Mouse (Mus musculus): ENCODE measurements at regions not wholly inside any gene's neighbourhood (a gene's known extent, or its start where the extent isn't known, plus 50 kb on each side); places are given as distances from the start of the nearest gene placed in this dataset.
A peak's percentile ranks its signal among the peaks of the same experiment; 100 is the strongest.

DNA sequence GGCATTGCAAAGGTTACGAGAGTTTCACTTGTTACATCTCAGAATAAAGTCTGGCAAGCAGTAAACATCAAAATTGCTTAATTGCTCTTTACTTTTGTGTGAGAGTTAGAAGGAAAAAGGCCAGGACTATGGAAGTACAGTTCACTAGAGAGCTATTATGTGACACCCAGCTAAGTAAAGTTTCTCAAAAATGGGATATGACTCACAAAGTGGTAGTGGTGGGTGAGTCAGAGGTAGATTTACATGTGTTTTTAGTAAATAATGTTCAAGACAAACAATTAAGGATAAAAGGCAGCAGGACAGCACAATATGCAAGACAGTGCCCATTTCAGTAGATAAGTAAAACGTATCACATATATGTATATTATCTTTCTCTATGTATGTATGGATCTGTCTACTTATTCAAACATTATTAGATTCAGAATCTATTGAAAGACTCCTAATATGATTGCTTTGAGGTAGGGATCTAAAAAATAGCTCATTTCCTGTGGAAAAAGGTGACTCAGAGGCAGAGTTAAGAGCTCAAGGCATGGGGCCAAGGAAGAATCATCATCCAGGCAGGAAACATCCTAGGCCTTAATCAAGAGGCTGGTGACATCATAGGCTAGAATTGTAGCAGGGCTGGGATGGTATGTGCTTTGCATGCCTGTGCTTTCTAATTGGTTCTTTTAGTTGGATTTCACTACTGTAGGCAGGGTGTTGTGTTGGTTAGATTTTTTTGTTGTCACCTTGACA is 211.2 kb downstream of the C1d start:
- 84% methylated on average over 2 of the region's 2 CpGs for WGBS
- H3K4me1 ChIP-seq, result no peaks in the 10 kb centered on the region
- H3K4me2 ChIP-seq (replicated peaks), result no peak overlapping the region
- peaks cover 10% of the 10 kb centered on the region for H3K27me3 ChIP-seq
- H3K9me3 ChIP-seq, result no peaks in the 10 kb centered on the region
- no peak for ATAC-seq (ENCODE audit: low FRiP score, low read depth)
- H3K36me3 ChIP-seq, result no peaks in the 10 kb centered on the region
- H3K9ac ChIP-seq, result no peak overlapping the region
- H3K4me3 ChIP-seq, result no peak overlapping the region
- no peak overlapping the region for H3K27ac ChIP-seq

DNA sequence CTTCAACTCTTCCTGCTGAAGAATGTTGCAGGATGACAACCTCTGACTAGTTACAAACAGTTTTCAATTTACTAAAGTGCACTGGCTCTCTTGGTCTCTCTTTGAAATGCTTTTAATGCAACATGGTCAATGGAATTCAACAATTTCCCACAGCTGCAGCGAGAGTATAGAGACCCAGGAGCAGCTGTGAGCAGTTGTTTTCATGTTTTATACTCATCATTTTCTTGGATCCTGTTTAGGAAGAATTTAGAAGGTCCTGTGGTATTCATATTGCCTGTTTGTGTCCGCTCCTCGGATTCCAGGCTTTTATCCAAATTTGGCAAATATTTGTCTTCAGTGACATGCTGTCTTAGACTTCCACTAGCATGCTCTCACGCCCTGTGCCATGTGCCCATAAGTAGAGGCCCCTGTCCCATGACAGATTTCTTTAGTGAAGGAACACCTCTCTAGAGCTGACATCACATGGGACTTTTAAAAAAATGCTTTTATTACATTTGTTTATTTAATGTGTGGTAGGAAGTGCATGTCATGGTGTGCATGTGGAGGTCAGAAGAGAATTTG is 224.1 kb downstream of the C1d start:
- ATAC-seq (ENCODE audit: low FRiP score, low read depth), result no peak

DNA sequence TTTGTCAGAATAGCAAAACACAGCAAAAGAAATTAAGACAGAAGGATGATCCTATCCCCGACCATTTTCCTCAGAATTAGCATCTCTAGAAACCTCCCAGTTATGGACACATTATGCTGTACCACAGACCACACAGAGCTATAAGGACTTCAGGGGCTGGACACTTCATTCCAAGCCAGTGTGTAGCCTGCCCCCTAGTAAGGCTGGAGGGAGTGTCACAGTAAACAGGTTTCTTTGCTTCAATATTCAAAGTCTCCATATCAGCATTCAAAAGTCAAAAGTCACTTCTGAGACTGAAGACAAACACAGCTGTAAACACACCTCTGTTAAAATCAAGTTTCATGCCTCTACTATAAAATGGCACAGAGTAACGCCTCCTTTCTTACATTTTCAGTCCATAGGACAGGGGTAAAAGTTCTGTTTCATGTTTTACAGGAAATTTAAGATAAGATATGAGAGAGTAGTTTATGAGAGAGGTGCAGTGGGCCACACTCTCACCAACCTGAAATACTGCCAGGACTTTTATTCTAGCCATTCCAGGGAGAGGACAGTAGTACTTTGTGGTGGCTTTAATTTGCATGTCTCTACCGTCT is 226.6 kb downstream of the C1d start:
- no peak overlapping the region for H3K9ac ChIP-seq
- H3K4me1 ChIP-seq, result no peaks in the 10 kb centered on the region
- no peaks in the 10 kb centered on the region for H3K27me3 ChIP-seq
- no peaks in the 10 kb centered on the region for H3K36me3 ChIP-seq
- no peaks in the 10 kb centered on the region for H3K9me3 ChIP-seq
- ATAC-seq (ENCODE audit: low FRiP score, low read depth), result no peak
- H3K4me2 ChIP-seq (replicated peaks), result no peak overlapping the region
- 72% methylated on average over 3 of the region's 3 CpGs for WGBS
- no peak overlapping the region for H3K27ac ChIP-seq
- H3K4me3 ChIP-seq, result no peak overlapping the region

More for the DNA sequence above, 224.1 kb downstream of the C1d start:
- H3K27me3 ChIP-seq, result no peaks in the 10 kb centered on the region
- no peak overlapping the region for H3K9ac ChIP-seq
- no peaks in the 10 kb centered on the region for H3K36me3 ChIP-seq
- H3K4me2 ChIP-seq (replicated peaks), result no peak overlapping the region
- no peaks in the 10 kb centered on the region for H3K4me1 ChIP-seq
- WGBS, result 68% methylated on average over 4 of the region's 4 CpGs
- H3K27ac ChIP-seq, result no peak overlapping the region
- H3K4me3 ChIP-seq, result no peak overlapping the region
- H3K9me3 ChIP-seq, result no peaks in the 10 kb centered on the region

DNA sequence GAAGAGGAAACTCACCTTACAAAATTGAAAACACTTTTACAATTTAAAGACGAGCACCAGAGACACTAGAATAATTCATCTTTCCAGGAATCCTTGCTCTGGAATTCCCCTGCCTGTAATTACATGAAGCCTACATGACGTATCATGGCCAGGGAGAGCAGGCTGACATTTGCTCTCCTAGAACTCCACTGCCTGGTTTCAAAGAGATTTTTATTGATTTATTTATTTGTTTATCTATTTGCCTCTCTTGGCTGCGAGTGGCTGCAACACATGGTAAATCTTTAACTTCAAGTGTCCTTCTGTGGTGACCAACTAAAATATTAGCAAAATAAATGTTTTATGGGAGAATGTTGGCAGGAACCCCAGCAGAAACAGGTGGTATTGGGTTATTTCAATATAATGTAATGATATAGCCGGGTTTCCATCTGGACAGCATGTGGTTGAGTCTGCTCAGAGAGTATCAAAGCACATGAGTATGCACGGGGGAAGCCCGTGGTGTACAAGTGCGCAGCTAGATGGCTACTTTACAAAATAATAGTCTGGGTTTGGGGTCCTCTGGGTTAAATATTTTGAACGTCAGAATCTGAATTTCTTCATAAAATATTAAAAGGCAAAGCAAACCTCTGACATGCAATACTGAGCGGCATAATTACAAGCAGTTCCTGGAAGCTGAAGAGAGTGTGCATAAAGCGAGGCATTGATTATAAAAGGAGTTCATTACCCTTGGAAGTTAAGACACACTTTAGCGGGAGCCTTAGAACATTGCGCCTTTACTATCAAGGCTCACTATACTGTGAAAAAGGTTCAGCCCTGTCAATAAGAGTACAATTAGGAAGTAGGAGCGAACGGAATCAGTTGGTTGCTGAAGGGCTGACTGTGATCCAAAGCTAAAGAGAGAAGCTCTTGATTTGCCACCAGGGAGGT is 244.0 kb downstream of the C1d start:
- ATAC-seq (ENCODE audit: low FRiP score, low read depth), result peak; percentile 98
- H3K9me3 ChIP-seq, result no peaks in the 10 kb centered on the region
- H3K36me3 ChIP-seq, result no peaks in the 10 kb centered on the region
- peaks cover 7% of the 10 kb centered on the region; the same call in 1 of the 2 replicates for H3K27me3 ChIP-seq
- H3K9ac ChIP-seq, result no peak overlapping the region
- peaks cover 17% of the 10 kb centered on the region for H3K4me1 ChIP-seq
- H3K4me3 ChIP-seq, result no peak overlapping the region
- no peak overlapping the region for H3K27ac ChIP-seq
- WGBS, result 31% methylated on average over 14 of the region's 14 CpGs
- peak overlapping the region; percentile 30 for H3K4me2 ChIP-seq (replicated peaks)

DNA sequence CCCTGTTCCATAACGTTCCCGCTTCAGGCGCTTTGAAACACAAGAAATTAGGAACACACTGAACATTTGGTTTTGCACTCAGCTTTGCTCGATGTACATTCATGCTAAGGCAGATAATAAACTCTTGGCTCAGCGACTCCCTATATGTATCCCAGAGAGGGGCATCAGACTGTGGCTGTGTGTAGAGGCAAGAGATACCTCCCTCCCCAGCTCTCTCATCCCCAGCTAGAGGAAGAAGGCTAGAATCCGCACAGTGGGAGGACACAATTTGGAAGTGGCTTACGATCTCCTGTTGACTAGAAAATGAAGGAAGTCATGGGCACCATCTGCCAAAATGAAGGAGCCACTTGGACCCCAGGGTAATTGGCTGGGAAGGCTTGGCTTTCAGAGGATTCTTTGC is 244.7 kb downstream of the C1d start:
- Histone ChIP-seq H3K36me3 (no peaks in the 10 kb centered on the region), H3K4me3 (no peak overlapping the region), H3K9ac (no peak overlapping the region), H3K27ac (no peak overlapping the region), H3K9me3 (no peaks in the 10 kb centered on the region), H3K4me1 (peaks cover 17% of the 10 kb centered on the region), H3K4me2 (replicated peaks) (peak overlapping the region; percentile 30; the same call in 1 of the 2 replicates), H3K27me3 (peaks cover 7% of the 10 kb centered on the region; the same call in 1 of the 2 replicates)
- WGBS, result 65% methylated on average over 7 of the region's 7 CpGs
- ATAC-seq (ENCODE audit: low FRiP score, low read depth), result no peak

DNA sequence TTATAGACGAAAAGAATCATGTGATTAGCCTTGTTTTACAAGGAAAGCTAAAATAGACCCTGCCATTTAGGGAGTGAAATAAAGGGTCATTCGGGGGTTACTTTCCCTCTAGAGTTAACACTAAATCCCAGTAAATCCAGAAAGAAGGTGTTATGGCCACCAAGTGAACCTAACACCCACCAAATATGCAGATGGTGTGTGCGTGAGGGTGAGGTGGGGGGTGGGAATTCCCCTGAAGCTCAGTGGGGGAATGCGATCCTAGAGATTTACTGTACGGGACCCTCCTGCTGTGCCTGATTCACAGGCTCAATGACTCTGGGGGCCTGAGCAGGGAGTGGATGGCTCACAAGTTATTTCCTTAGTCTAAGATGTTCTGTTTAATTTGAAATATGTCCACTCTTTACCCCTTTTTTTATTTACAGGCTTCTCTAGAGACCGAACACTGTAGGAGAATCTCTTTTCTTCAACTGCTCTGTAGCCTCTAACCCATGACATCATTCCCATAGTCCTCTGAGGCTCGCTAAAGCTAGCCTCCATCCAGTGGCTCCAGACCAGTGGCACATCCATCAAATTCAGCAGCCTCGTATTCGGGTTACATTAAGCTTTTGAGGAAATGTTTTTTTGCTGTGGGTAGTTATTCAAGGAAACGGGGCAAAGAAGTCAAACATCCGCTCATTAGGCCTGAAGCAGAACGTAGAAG is 265.0 kb downstream of the C1d start:
- no peak overlapping the region for H3K27ac ChIP-seq
- ATAC-seq (ENCODE audit: low FRiP score, low read depth), result peak; percentile 85
- 35% methylated on average over 12 of the region's 12 CpGs for WGBS

DNA sequence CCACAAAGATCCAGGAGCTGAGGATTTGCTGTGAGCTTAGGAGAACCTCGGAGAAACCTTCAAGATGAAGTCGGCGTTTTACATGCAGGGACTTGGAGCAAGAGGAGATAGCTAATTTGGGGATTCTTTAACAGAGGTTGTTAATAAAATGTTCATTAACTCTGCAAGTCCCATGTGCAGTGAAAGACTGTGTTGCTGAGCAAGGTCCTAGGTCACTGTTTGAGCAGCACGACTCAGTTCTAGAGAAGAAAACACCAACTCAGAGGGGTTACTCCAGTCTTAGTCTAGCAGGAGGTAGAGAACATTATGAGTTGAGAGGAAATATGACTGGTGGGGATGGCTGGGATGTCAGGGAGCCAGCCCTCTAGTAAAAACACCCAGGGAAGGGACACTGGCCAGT is 265.9 kb downstream of the C1d start:
- Histone ChIP-seq H3K9me3 (no peaks in the 10 kb centered on the region), H3K9ac (no peak overlapping the region), H3K27me3 (no peaks in the 10 kb centered on the region), H3K4me3 (no peak overlapping the region), H3K4me2 (replicated peaks) (no peak overlapping the region), H3K36me3 (no peaks in the 10 kb centered on the region), H3K4me1 (peaks cover 31% of the 10 kb centered on the region), H3K27ac (no peak overlapping the region)
- 85% methylated on average over 4 of the region's 4 CpGs for WGBS
- ATAC-seq (ENCODE audit: low FRiP score, low read depth), result no peak

More for the DNA sequence above, 265.0 kb downstream of the C1d start:
- Histone ChIP-seq H3K4me2 (replicated peaks) (no peak overlapping the region), H3K4me3 (no peak overlapping the region), H3K9me3 (no peaks in the 10 kb centered on the region), H3K4me1 (peaks cover 31% of the 10 kb centered on the region), H3K36me3 (no peaks in the 10 kb centered on the region), H3K9ac (no peak overlapping the region), H3K27me3 (no peaks in the 10 kb centered on the region)

DNA sequence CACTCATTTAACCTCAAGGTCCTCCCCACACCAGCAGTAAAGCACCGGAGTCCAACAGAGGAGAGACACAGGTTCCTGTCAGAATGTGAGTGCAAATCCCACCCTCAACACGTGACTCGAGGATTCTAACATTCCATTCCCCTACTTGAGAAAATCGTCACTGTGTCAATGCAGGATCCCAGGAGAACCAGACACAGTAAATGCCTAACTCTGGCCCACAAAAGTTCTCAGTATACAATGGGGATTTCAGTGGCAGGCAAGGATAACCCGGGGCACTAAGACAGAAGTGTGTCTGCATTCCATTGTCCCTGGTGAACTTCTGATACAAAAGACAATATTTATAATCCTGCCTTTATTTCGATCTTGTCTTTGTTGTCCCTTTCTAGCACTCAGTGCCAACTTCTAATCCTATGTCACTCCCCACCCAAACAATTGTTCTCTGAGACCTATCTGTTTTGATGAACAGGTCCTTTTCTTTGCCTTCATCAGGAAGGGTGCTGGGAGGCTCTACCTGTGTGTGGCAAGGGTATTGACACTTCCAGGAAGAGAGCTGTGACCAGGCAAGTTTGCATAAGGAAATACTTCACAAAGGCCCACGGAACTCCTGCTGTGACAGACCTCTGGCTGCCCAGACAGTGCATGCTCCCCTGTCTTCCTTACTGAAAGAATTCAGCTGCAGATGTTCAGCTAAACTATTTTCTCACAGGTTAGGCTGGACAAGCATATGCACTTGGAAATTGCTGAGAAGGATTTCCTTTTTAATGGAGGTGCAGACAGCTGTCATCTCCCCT is 267.8 kb downstream of the C1d start:
- Histone ChIP-seq H3K4me1 (peaks cover 31% of the 10 kb centered on the region), H3K4me3 (no peak overlapping the region), H3K27me3 (no peaks in the 10 kb centered on the region), H3K27ac (no peak overlapping the region), H3K36me3 (no peaks in the 10 kb centered on the region), H3K9ac (no peak overlapping the region), H3K9me3 (no peaks in the 10 kb centered on the region), H3K4me2 (replicated peaks) (no peak overlapping the region)
- WGBS, result 44% methylated on average over 7 of the region's 7 CpGs
- no peak for ATAC-seq (ENCODE audit: low FRiP score, low read depth)

DNA sequence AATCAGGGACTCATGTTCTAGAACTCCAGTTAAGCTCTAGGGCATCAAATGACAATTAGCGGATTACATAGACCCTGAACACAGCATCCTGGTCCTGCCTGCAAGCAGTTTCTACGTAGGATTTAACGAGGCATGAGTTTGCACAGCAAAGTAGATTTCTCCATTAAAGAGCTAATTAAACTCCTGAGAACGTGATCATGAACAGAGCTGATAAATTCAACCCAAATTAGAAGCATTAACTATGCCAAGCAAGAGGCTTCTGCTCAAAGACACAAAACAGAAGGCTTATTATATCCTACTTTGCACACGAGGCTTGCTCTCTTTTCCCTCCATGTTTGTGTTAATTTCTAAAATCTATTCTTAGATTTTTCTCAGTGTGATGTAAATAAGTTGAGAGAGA is 269.1 kb downstream of the C1d start:
- ATAC-seq (ENCODE audit: low FRiP score, low read depth), result no peak
- Histone ChIP-seq H3K27me3 (no peaks in the 10 kb centered on the region), H3K9me3 (no peaks in the 10 kb centered on the region), H3K4me1 (peaks cover 31% of the 10 kb centered on the region), H3K4me3 (no peak overlapping the region), H3K9ac (no peak overlapping the region), H3K36me3 (no peaks in the 10 kb centered on the region), H3K27ac (no peak overlapping the region), H3K4me2 (replicated peaks) (no peak overlapping the region)
- WGBS, result 36% methylated on average over 5 of the region's 5 CpGs

DNA sequence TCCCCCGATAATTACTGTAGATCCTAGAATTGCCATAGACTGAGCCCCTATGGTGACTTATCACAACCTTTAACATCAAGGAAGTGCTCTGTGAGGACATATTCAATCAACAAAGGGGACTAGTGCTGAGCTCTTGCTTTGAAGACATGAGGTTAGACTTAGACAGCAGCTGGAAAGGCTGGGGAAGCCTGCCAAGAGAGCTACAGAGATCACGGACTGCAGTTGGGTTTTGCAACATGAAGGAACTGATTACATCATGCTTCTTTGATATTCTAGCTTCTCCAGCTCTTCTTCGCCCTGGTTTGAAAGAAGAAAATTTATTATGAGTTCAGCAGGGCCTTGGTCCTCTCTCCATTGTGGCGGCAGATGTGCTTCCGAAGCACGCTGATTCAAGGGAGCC is 271.2 kb downstream of the C1d start:
- no peak for ATAC-seq (ENCODE audit: low FRiP score, low read depth)
- Histone ChIP-seq H3K27me3 (no peaks in the 10 kb centered on the region), H3K36me3 (no peaks in the 10 kb centered on the region), H3K9me3 (no peaks in the 10 kb centered on the region; the same call in 1 of the 2 replicates), H3K4me2 (replicated peaks) (no peak overlapping the region), H3K4me3 (no peak overlapping the region), H3K9ac (no peak overlapping the region), H3K4me1 (peaks cover 13% of the 10 kb centered on the region), H3K27ac (no peak overlapping the region)
- WGBS, result 87% methylated on average over 6 of the region's 6 CpGs

DNA sequence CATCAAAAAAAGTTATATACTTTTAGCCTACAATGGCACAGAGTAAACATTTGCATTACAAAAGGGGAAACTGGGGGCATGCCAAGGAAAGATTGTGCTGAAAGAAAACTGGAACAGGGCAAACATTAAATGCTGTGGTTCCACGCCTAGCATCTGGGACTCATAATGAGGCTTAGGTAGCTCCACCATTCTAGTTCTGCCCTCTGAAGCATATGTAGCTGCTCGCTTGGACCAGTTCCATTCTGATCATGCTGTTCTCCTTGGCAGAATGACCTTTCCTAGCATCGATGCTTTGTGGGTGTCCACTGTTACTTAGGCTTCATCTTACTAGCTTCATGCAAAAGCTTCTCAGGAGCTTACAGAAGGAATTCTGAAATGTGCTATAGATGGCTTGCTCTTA is 276.3 kb downstream of the C1d start:
- Histone ChIP-seq H3K4me3 (no peak overlapping the region), H3K27ac (no peak overlapping the region), H3K9me3 (no peaks in the 10 kb centered on the region; the same call in 1 of the 2 replicates), H3K36me3 (no peaks in the 10 kb centered on the region), H3K4me2 (replicated peaks) (no peak overlapping the region), H3K4me1 (no peaks in the 10 kb centered on the region), H3K9ac (no peak overlapping the region), H3K27me3 (no peaks in the 10 kb centered on the region)
- 72% methylated on average over 3 of the region's 3 CpGs for WGBS
- no peak for ATAC-seq (ENCODE audit: low FRiP score, low read depth)
